Mouse (Mus musculus): Measurements from ENCODE around the gene Chuk. TPM values are rescaled to one million over a fixed set of nuclear protein-coding genes. Genes with fewer than 3 reads are reported as not detected.
"Not testable (repeated sequence)": the region's sequence is repeated elsewhere in the genome, so short reads cannot be mapped to it uniquely, and the experiment has no call there.

Chuk gene
- polyA plus RNA-seq, 2 experiments, result 37.0 to 64.9 TPM

GRCm38 (mm10) chr19:44135072-44135959 lies 28.0 kb upstream of the Chuk start, which contains the start of gene Cwf19l1:
Gene Cwf19l1 (minus strand): TSS chr19:44135876.
- H3K4me2 ChIP-seq (replicated peaks; ENCODE audit: low read depth, low read length, severe bottlenecking), result peak within 1 kb of the TSS; percentile 65

GRCm38 (mm10) chr19:44132917-44133316 lies 25.6 kb upstream of the Chuk start:
- WGBS, result 90% methylated on average over 5 of the region's 5 CpGs
- DNase-seq (ENCODE audit: low spot score), result no peak
- no peaks in the 10 kb centered on the region for H3K9me3 ChIP-seq (ENCODE audit: control insufficient read depth, low read length)
- H3K4me1 ChIP-seq (ENCODE audit: control insufficient read depth, insufficient read depth, low read length), result no peaks in the 10 kb centered on the region
- no peak overlapping the region for H3K4me3 ChIP-seq (replicated peaks; ENCODE audit: low read length)
- H3K27me3 ChIP-seq (ENCODE audit: control insufficient read depth, insufficient read depth, low read length), result no peaks in the 10 kb centered on the region
- ATAC-seq (ENCODE audit: low FRiP score, low read depth), result no peak
- H3K27ac ChIP-seq (replicated peaks; ENCODE audit: low read depth, low read length), result no peak overlapping the region
- TF ChIP-seq POLR2A (IDR thresholded peaks at IDR 0.05; ENCODE audit: borderline replicate concordance, extremely low read depth, insufficient read depth, insufficient read length), result no peak
- H3K9ac ChIP-seq (ENCODE audit: low read depth, low read length, severe bottlenecking), result no peak overlapping the region
- H3K4me2 ChIP-seq (replicated peaks; ENCODE audit: low read depth, low read length, severe bottlenecking), result no peak overlapping the region
- H3K36me3 ChIP-seq (ENCODE audit: control insufficient read depth, insufficient read depth, low read length), result peaks cover 42% of the 10 kb centered on the region

More at GRCm38 (mm10) chr19:44135072-44135959, 28.0 kb upstream of the Chuk start, which contains the start of gene Cwf19l1:
- no peaks in the 10 kb centered on the region for H3K9me3 ChIP-seq (ENCODE audit: control insufficient read depth, low read length)
- peak; percentile 41; the same call in 1 of the 2 replicates for TF ChIP-seq POLR2A (IDR thresholded peaks at IDR 0.05; ENCODE audit: borderline replicate concordance, extremely low read depth, insufficient read depth, insufficient read length)
- peak within 1 kb of the TSS; percentile 68 for H3K9ac ChIP-seq (ENCODE audit: low read depth, low read length, severe bottlenecking)
- under 1% methylated on average over 45 of the region's 45 CpGs for WGBS
- ATAC-seq (ENCODE audit: low FRiP score, low read depth) (peak; percentile 94), DNase-seq (ENCODE audit: low spot score) (peak; percentile 94)
- H3K27me3 ChIP-seq (ENCODE audit: control insufficient read depth, insufficient read depth, low read length), result no peaks in the 10 kb centered on the region
- peak within 1 kb of the TSS; percentile 94 for H3K27ac ChIP-seq (replicated peaks; ENCODE audit: low read depth, low read length)
- no peaks in the 10 kb centered on the region for H3K4me1 ChIP-seq (ENCODE audit: control insufficient read depth, insufficient read depth, low read length)
- H3K36me3 ChIP-seq (ENCODE audit: control insufficient read depth, insufficient read depth, low read length), result peaks cover 39% of the 10 kb centered on the region
- peak within 1 kb of the TSS; percentile 64 for H3K4me3 ChIP-seq (replicated peaks; ENCODE audit: low read length)

GRCm38 (mm10) chr19:44128560-44128959 lies 21.3 kb upstream of the Chuk start:
- H3K27me3 ChIP-seq (ENCODE audit: control insufficient read depth, insufficient read depth, low read length), result no peaks in the 10 kb centered on the region
- DNase-seq (ENCODE audit: low spot score), result no peak
- H3K4me1 ChIP-seq (ENCODE audit: control insufficient read depth, insufficient read depth, low read length), result no peaks in the 10 kb centered on the region
- H3K27ac ChIP-seq (replicated peaks; ENCODE audit: low read depth, low read length), result no peak overlapping the region
- no peaks in the 10 kb centered on the region for H3K9me3 ChIP-seq (ENCODE audit: control insufficient read depth, low read length)
- peaks cover 72% of the 10 kb centered on the region for H3K36me3 ChIP-seq (ENCODE audit: control insufficient read depth, insufficient read depth, low read length)
- no peak for ATAC-seq (ENCODE audit: low FRiP score, low read depth)
- 77% methylated on average over 2 of the region's 2 CpGs for WGBS
- TF ChIP-seq POLR2A (IDR thresholded peaks at IDR 0.05; ENCODE audit: borderline replicate concordance, extremely low read depth, insufficient read depth, insufficient read length), result no peak
- H3K4me2 ChIP-seq (replicated peaks; ENCODE audit: low read depth, low read length, severe bottlenecking), result no peak overlapping the region
- no peak overlapping the region for H3K4me3 ChIP-seq (replicated peaks; ENCODE audit: low read length)
- H3K9ac ChIP-seq (ENCODE audit: low read depth, low read length, severe bottlenecking), result no peak overlapping the region

- Histone ChIP-seq H3K27ac (replicated peaks; ENCODE audit: low read depth, low read length) (no peak overlapping the region), H3K4me2 (replicated peaks; ENCODE audit: low read depth, low read length, severe bottlenecking) (no peak overlapping the region), H3K9me3 (ENCODE audit: control insufficient read depth, low read length) (no peaks in the 10 kb centered on the region), H3K27me3 (ENCODE audit: control insufficient read depth, insufficient read depth, low read length) (no peaks in the 10 kb centered on the region), H3K4me1 (ENCODE audit: control insufficient read depth, insufficient read depth, low read length) (no peaks in the 10 kb centered on the region), H3K36me3 (ENCODE audit: control insufficient read depth, insufficient read depth, low read length) (peaks cover 78% of the 10 kb centered on the region), H3K9ac (ENCODE audit: low read depth, low read length, severe bottlenecking) (no peak overlapping the region), H3K4me3 (replicated peaks; ENCODE audit: low read length) (no peak overlapping the region)
- WGBS, result 93% methylated on average over 10 of the region's 10 CpGs
- ATAC-seq (ENCODE audit: low FRiP score, low read depth) (no peak), DNase-seq (ENCODE audit: low spot score) (no peak)
- TF ChIP-seq POLR2A (IDR thresholded peaks at IDR 0.05; ENCODE audit: borderline replicate concordance, extremely low read depth, insufficient read depth, insufficient read length), result no peak
These were observed 20.6 kb upstream of the Chuk start for GRCm38 (mm10) chr19:44127729-44128497.

GRCm38 (mm10) chr19:44121137-44121536 lies 13.9 kb upstream of the Chuk start:
- Histone ChIP-seq H3K27me3 (ENCODE audit: control insufficient read depth, insufficient read depth, low read length) (no peaks in the 10 kb centered on the region), H3K4me2 (replicated peaks; ENCODE audit: low read depth, low read length, severe bottlenecking) (no peak overlapping the region), H3K4me3 (replicated peaks; ENCODE audit: low read length) (no peak overlapping the region), H3K9me3 (ENCODE audit: control insufficient read depth, low read length) (no peaks in the 10 kb centered on the region), H3K9ac (ENCODE audit: low read depth, low read length, severe bottlenecking) (no peak overlapping the region), H3K27ac (replicated peaks; ENCODE audit: low read depth, low read length) (no peak overlapping the region), H3K36me3 (ENCODE audit: control insufficient read depth, insufficient read depth, low read length) (peaks cover 79% of the 10 kb centered on the region), H3K4me1 (ENCODE audit: control insufficient read depth, insufficient read depth, low read length) (no peaks in the 10 kb centered on the region)
- whole genome bisulfite sequencing, result 89% methylated on average over 7 of the region's 7 CpGs
- TF ChIP-seq POLR2A (IDR thresholded peaks at IDR 0.05; ENCODE audit: borderline replicate concordance, extremely low read depth, insufficient read depth, insufficient read length), result no peak
- no peak for ATAC-seq (ENCODE audit: low FRiP score, low read depth)
- DNase-seq (ENCODE audit: low spot score), result no peak

GRCm38 (mm10) chr19:44120686-44121085 lies 13.4 kb upstream of the Chuk start:
- DNase-seq (ENCODE audit: low spot score), result not testable (repeated sequence)

More at GRCm38 (mm10) chr19:44120686-44121085, 13.4 kb upstream of the Chuk start:
- WGBS, result 98% methylated on average over 7 of the region's 9 CpGs
- ATAC-seq (ENCODE audit: low FRiP score, low read depth); H3K4me3 ChIP-seq (replicated peaks; ENCODE audit: low read length); H3K4me1 ChIP-seq (ENCODE audit: control insufficient read depth, insufficient read depth, low read length); H3K27ac ChIP-seq (replicated peaks; ENCODE audit: low read depth, low read length); H3K27me3 ChIP-seq (ENCODE audit: control insufficient read depth, insufficient read depth, low read length); H3K4me2 ChIP-seq (replicated peaks; ENCODE audit: low read depth, low read length, severe bottlenecking); H3K9ac ChIP-seq (ENCODE audit: low read depth, low read length, severe bottlenecking); H3K9me3 ChIP-seq (ENCODE audit: control insufficient read depth, low read length): not testable (repeated sequence)
- peaks cover 79% of the 10 kb centered on the region for H3K36me3 ChIP-seq (ENCODE audit: control insufficient read depth, insufficient read depth, low read length)

Measured in limb, embryonic 14.5 days (tissue).